Mouse (Mus musculus) adrenal gland, postnatal 14 days (tissue): Measurements from ENCODE around the gene Ino80d. TPM values are rescaled to one million over a fixed set of nuclear protein-coding genes. Genes with fewer than 3 reads are reported as not detected.

ENCODE experiments used
- DNase-seq: peaks from one replicate; pipeline ENCODE4 v3.0.0; 2021; ENCODE audit warnings: mixed read lengths
- microRNA-seq, 2 experiments: library from miRNA; unstranded; fragments of <30 nt; microRNA quantifications; one replicate each; pipeline ENCODE4 v1.2.0; 2021
- total RNA-seq: library from RNA; stranded (reverse); gene quantifications from 2 replicates; pipeline ENCODE4 v1.2.3, GENCODE M21; 2021

The Ino80d gene
- total RNA-seq, 1 experiment from 2014 or later: 29.3 TPM

- DNase-seq: no peak
These were observed 205.3 kb downstream of the Ino80d start for GRCm38 (mm10) chr1:62909126-62909525.

DNA sequence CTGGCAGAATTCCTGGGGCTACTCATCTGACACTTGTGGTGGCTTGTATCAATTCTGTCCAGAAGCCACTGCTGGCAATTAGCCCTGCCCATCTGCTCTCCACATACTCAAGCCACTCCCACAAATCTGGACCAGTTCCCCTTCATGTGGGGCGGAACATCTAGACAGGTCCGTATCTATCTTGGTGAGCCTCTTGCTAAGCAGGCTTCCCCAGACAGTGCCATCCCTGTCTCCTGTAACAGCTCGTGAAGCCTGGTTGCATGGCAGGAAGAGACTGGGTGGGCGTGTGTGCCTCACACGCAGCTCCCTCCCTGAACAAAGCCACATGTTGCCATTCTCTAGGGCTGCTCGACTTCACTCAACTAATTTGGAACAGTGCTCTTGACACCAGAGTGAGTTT is 206.0 kb downstream of the Ino80d start:
- no peak for DNase-seq

Small RNA genes lying within 50 kb of the gene (microRNA-seq; reads per million reads assigned to microRNA genes)
- gene Gm24557 (0 reads per million in 2 experiments), gene Gm44468 (0 reads per million in 2 experiments)

Other genes starting within 250 kb of the Ino80d start
- gene Eef1b2, start 62.2 kb upstream of the Ino80d start, total RNA-seq: 615 and 729 TPM in 2 replicates
- gene Ndufs1, start 62.2 kb upstream of the Ino80d start, total RNA-seq: 359 and 361 TPM in 2 replicates
- 0.22 and 0.56 TPM in 2 replicates for gene Gpr1, start 99.9 kb upstream of the Ino80d start, total RNA-seq
- gene Zdbf2, start 158.6 kb upstream of the Ino80d start, total RNA-seq: 13.4 and 21.1 TPM in 2 replicates